Comparison of ENCODE assay signal across 8 mouse cellular contexts in genomic region chr11:86586868-86587792, GRCm38 (mm10). TPM values are rescaled to one million over a fixed set of nuclear protein-coding genes. Genes with fewer than 3 reads are reported as not detected.
DNase-seq lines count a peak whose midpoint lies in the region; ATAC-seq and TF ChIP-seq lines count a peak whose summit lies in the region.

No protein-coding gene starts in this region.

- no peak overlapping the region; the same call in 1 of the 2 replicates for H3K4me2 ChIP-seq in hindbrain, embryonic 11.5 days (replicated peaks; ENCODE audit: low read depth, low read length)
- peak overlapping the region; percentile 37 for H3K4me2 ChIP-seq in limb, embryonic 15.5 days
- H3K4me2 ChIP-seq in midbrain, postnatal 0 days (ENCODE audit: low read depth, low read length, poor library complexity, severe bottlenecking): peak overlapping the region; percentile 32

- H3K27me3 ChIP-seq in C2C12 (ENCODE audit: control insufficient read depth, insufficient read depth, insufficient read length): no peaks in the 10 kb centered on the region
- no peaks in the 10 kb centered on the region for H3K27me3 ChIP-seq in erythroblast, embryonic 14.5 days (ENCODE audit: control insufficient read depth)
- H3K27me3 ChIP-seq in hindbrain, embryonic 11.5 days (ENCODE audit: control insufficient read depth, insufficient read depth, low read length): no peaks in the 10 kb centered on the region
- H3K27me3 ChIP-seq in limb, embryonic 15.5 days: no peaks in the 10 kb centered on the region
- no peaks in the 10 kb centered on the region for H3K27me3 ChIP-seq in midbrain, postnatal 0 days (ENCODE audit: insufficient read depth, low read length)

- H3ac ChIP-seq in C2C12 (ENCODE audit: control insufficient read depth, insufficient read length, low read depth): peak overlapping the region; percentile 100

- peak overlapping the region; percentile 98 for H3K4me3 ChIP-seq in C2C12 (ENCODE audit: insufficient read depth, poor library complexity, severe bottlenecking)
- H3K4me3 ChIP-seq in erythroblast, embryonic 14.5 days (replicated peaks): peak overlapping the region; percentile 56
- no peak overlapping the region for H3K4me3 ChIP-seq in hindbrain, embryonic 11.5 days (ENCODE audit: low read depth, low read length)
- peak overlapping the region; percentile 38 for H3K4me3 ChIP-seq in limb, embryonic 15.5 days
- H3K4me3 ChIP-seq in midbrain, postnatal 0 days (ENCODE audit: low read depth, low read length): peak overlapping the region; percentile 6; the same call in 1 of the 2 replicates

- WGBS in hindbrain, embryonic 11.5 days: 8% methylated on average over 15 of the region's 15 CpGs
- 5% methylated on average over 15 of the region's 15 CpGs for WGBS in limb, embryonic 15.5 days
- WGBS in midbrain, postnatal 0 days: 20% methylated on average over 15 of the region's 15 CpGs

- peaks cover 66% of the 10 kb centered on the region for H3K36me3 ChIP-seq in C2C12 (ENCODE audit: control insufficient read depth, insufficient read depth)
- H3K36me3 ChIP-seq in erythroblast, embryonic 14.5 days (ENCODE audit: control insufficient read depth): peaks cover 63% of the 10 kb centered on the region
- H3K36me3 ChIP-seq in hindbrain, embryonic 11.5 days (ENCODE audit: control insufficient read depth, insufficient read depth, low read length): no peaks in the 10 kb centered on the region
- no peaks in the 10 kb centered on the region for H3K36me3 ChIP-seq in limb, embryonic 15.5 days
- H3K36me3 ChIP-seq in midbrain, postnatal 0 days (ENCODE audit: insufficient read depth, low read length): no peaks in the 10 kb centered on the region

- H3K79me2 ChIP-seq in C2C12 (ENCODE audit: control insufficient read depth, insufficient read depth): peaks cover 89% of the 10 kb centered on the region

- H3K9me3 ChIP-seq in erythroblast, embryonic 14.5 days (ENCODE audit: control insufficient read depth, low read length): no peaks in the 10 kb centered on the region
- H3K9me3 ChIP-seq in hindbrain, embryonic 11.5 days (ENCODE audit: control insufficient read depth, low read length): no peaks in the 10 kb centered on the region
- H3K9me3 ChIP-seq in limb, embryonic 15.5 days: no peaks in the 10 kb centered on the region
- H3K9me3 ChIP-seq in midbrain, postnatal 0 days (ENCODE audit: low read length): no peaks in the 10 kb centered on the region

- peaks cover 61% of the 10 kb centered on the region for H3K4me1 ChIP-seq in erythroblast, embryonic 14.5 days (ENCODE audit: control insufficient read depth)
- 0 out of 2 replicates have a peak, but pooled peaks cover 2% of the 10 kb centered on the region for H3K4me1 ChIP-seq in hindbrain, embryonic 11.5 days (replicated peaks; ENCODE audit: control insufficient read depth, insufficient read depth, low read length)
- H3K4me1 ChIP-seq in limb, embryonic 15.5 days: peaks cover 13% of the 10 kb centered on the region
- H3K4me1 ChIP-seq in midbrain, postnatal 0 days (ENCODE audit: insufficient read depth, low read length): no peaks in the 10 kb centered on the region

- H3K9ac ChIP-seq in hindbrain, embryonic 11.5 days (ENCODE audit: low read depth, low read length): no peak overlapping the region
- H3K9ac ChIP-seq in limb, embryonic 15.5 days: peak overlapping the region; percentile 23; the same call in 1 of the 2 replicates
- H3K9ac ChIP-seq in midbrain, postnatal 0 days (replicated peaks; ENCODE audit: low read length, poor library complexity, severe bottlenecking): no peak overlapping the region

- H3K79me3 ChIP-seq in C2C12 (ENCODE audit: low read depth): peaks cover 71% of the 10 kb centered on the region

- DNase-seq in ZHBTc4 (ENCODE audit: low read depth, low spot score): peak; percentile 47
- DNase-seq in hindbrain, embryonic 11.5 days (ENCODE audit: low spot score): peak; percentile 50
- DNase-seq in midbrain, postnatal 0 days (ENCODE audit: low spot score): peak; percentile 19
- DNase-seq in right cerebral cortex, postnatal 36 days (ENCODE audit: low spot score in 2 of 2): no peak

- no peak for ATAC-seq in hindbrain, embryonic 11.5 days (ENCODE audit: low FRiP score)
- ATAC-seq in limb, embryonic 15.5 days (ENCODE audit: insufficient number of reproducible peaks, low FRiP score, low TSS enrichment, low read depth): peak; percentile 84
- ATAC-seq in midbrain, postnatal 0 days (ENCODE audit: low FRiP score): no peak
- no peak for ATAC-seq in cerebellum, adult (ENCODE audit: insufficient number of reproducible peaks, low FRiP score, low TSS enrichment)

- TF ChIP-seq CTCF in C2C12 (IDR thresholded peaks at IDR 0.05; ENCODE audit: control insufficient read depth, insufficient read depth, insufficient read length): no peak
- TF ChIP-seq CTCF in midbrain, postnatal 0 days (IDR thresholded peaks at IDR 0.05): no peak

- no peak overlapping the region for H3K27ac ChIP-seq in hindbrain, embryonic 11.5 days (ENCODE audit: low read depth, low read length)
- peak overlapping the region; percentile 82 for H3K27ac ChIP-seq in limb, embryonic 15.5 days
- no peak overlapping the region for H3K27ac ChIP-seq in midbrain, postnatal 0 days (ENCODE audit: low read depth, low read length)

TF ChIP-seq in C2C12, 6 proteins besides CTCF, POLR2A, EP300 and RAD21:
- TF ChIP-seq FOSL1 (IDR thresholded peaks at IDR 0.05; ENCODE audit: insufficient read depth, low read length, poor library complexity, severe bottlenecking) (peak; percentile 48), MAX (IDR thresholded peaks at IDR 0.05) (peak; percentile 40), CEBPB (IDR thresholded peaks at IDR 0.05; ENCODE audit: low read depth) (peak; percentile 59), MYOG (IDR thresholded peaks at IDR 0.05; ENCODE audit: control insufficient read depth, extremely low read depth, insufficient read length) (no peak)

RNA-seq across cellular contexts. Expression of gene Tubd1, which starts 42.3 kb away (rescaled TPM):
- 6.1 TPM for polyA plus RNA-seq in C2C12 (2012; fragmentation: generic; extraction: Trizol)
- polyA plus RNA-seq in erythroblast, embryonic 14.5 days (2012): 0.02 and 0.09 TPM in 2 replicates
- polyA plus RNA-seq in hindbrain, embryonic 11.5 days (2014; fragmentation: Nextera tagmentation; extraction: Ambion mirVana): 13.5 and 17.2 TPM in 2 replicates
- polyA plus RNA-seq in limb, embryonic 15.5 days (2015; fragmentation: Nextera tagmentation; extraction: Ambion mirVana): 11.1 and 11.3 TPM in 2 replicates
- 1.7 and 2.7 TPM in 2 replicates for total RNA-seq in midbrain, postnatal 0 days (2014; rRNA removed)
- 4.5 and 5.0 TPM in 2 replicates for polyA plus RNA-seq in midbrain, postnatal 0 days (2015; fragmentation: Nextera tagmentation; extraction: Ambion mirVana)

RNA-seq across cellular contexts. Expression of gene Rps6kb1, which starts 42.5 kb away (rescaled TPM):
- 9.8 TPM for polyA plus RNA-seq in C2C12 (2012; fragmentation: generic; extraction: Trizol)
- 0.57 and 1.4 TPM in 2 replicates for polyA plus RNA-seq in erythroblast, embryonic 14.5 days (2012)
- polyA plus RNA-seq in hindbrain, embryonic 11.5 days (2014; fragmentation: Nextera tagmentation; extraction: Ambion mirVana): 56.4 and 57.8 TPM in 2 replicates
- polyA plus RNA-seq in limb, embryonic 15.5 days (2015; fragmentation: Nextera tagmentation; extraction: Ambion mirVana): 73.2 and 74.5 TPM in 2 replicates
- total RNA-seq in midbrain, postnatal 0 days (2014; rRNA removed): 35.6 and 47.9 TPM in 2 replicates
- 53.7 and 59.6 TPM in 2 replicates for polyA plus RNA-seq in midbrain, postnatal 0 days (2015; fragmentation: Nextera tagmentation; extraction: Ambion mirVana)

Comparison
In these comparisons a context has a peak if more than half of its experiments do, and no peak if none do; other contexts are left out.
1. DNase-seq: peak in ZHBTc4 (single experiment), hindbrain, embryonic 11.5 days (single experiment) and midbrain, postnatal 0 days (single experiment); none in right cerebral cortex, postnatal 36 days (0 of 2).